Comparison of ENCODE assay signal across 9 mouse cellular contexts in genomic region chr9:43988981-43989860, GRCm38 (mm10). TPM values are rescaled to one million over a fixed set of nuclear protein-coding genes. Genes with fewer than 3 reads are reported as not detected.
DNase-seq lines count a peak whose midpoint lies in the region; ATAC-seq and TF ChIP-seq lines count a peak whose summit lies in the region.
"Had no signal": no experiment of that assay in that cellular context is flagged by ENCODE, and none has a peak within 500 bp of the region (broad histone marks: within the 10 kb centered on the region; RNA-seq: fewer than 3 reads in every experiment).

No protein-coding gene starts in this region.

- peak; percentile 23 for DNase-seq in hindbrain, postnatal 0 days (ENCODE audit: low spot score)
- peak; percentile 26 for DNase-seq in urinary bladder, postnatal 14 days (ENCODE audit: low spot score)
- DNase-seq in urinary bladder, postnatal 4 days (ENCODE audit: low spot score in 2 of 2): no peak
- no peak for DNase-seq in yolk sac, embryonic 10.5 days (ENCODE audit: low spot score)
- no peak for DNase-seq in midbrain, postnatal 0 days (ENCODE audit: low spot score)
- DNase-seq: liver, postnatal 0 days had no signal

- H3K36me3 ChIP-seq in hindbrain, postnatal 0 days (ENCODE audit: insufficient read depth, low read length): no peaks in the 10 kb centered on the region
- no peaks in the 10 kb centered on the region for H3K36me3 ChIP-seq in hindbrain, embryonic 16.5 days (ENCODE audit: control insufficient read depth, insufficient read depth, low read length)
- H3K36me3 ChIP-seq in embryonic facial prominence, embryonic 12.5 days: no peaks in the 10 kb centered on the region
- H3K36me3 ChIP-seq in midbrain, postnatal 0 days (ENCODE audit: insufficient read depth, low read length): no peaks in the 10 kb centered on the region

- H3K27me3 ChIP-seq in hindbrain, postnatal 0 days (ENCODE audit: insufficient read depth, low read length): no peaks in the 10 kb centered on the region
- H3K27me3 ChIP-seq in hindbrain, embryonic 16.5 days (replicated peaks; ENCODE audit: control insufficient read depth, insufficient read depth, low read length): no peaks in the 10 kb centered on the region
- H3K27me3 ChIP-seq in embryonic facial prominence, embryonic 12.5 days: peaks cover under 1% of the 10 kb centered on the region; the same call in 1 of the 2 replicates
- no peaks in the 10 kb centered on the region for H3K27me3 ChIP-seq in midbrain, postnatal 0 days (ENCODE audit: insufficient read depth, low read length)

- WGBS in hindbrain, postnatal 0 days: 42% methylated on average over 13 of the region's 13 CpGs
- WGBS in hindbrain, embryonic 16.5 days: 50% methylated on average over 13 of the region's 13 CpGs
- WGBS in embryonic facial prominence, embryonic 12.5 days: 20% methylated on average over 13 of the region's 13 CpGs
- 47% methylated on average over 13 of the region's 13 CpGs for WGBS in midbrain, postnatal 0 days

- no peak overlapping the region for H3K27ac ChIP-seq in hindbrain, postnatal 0 days
- no peak overlapping the region for H3K27ac ChIP-seq in hindbrain, embryonic 16.5 days (ENCODE audit: low read depth, low read length)
- H3K27ac ChIP-seq in embryonic facial prominence, embryonic 12.5 days: peak overlapping the region; percentile 65
- no peak overlapping the region for H3K27ac ChIP-seq in midbrain, postnatal 0 days (ENCODE audit: low read depth, low read length)

- no peak overlapping the region for H3K4me3 ChIP-seq in hindbrain, postnatal 0 days (ENCODE audit: low read length)
- H3K4me3 ChIP-seq in hindbrain, embryonic 16.5 days (ENCODE audit: low read length): no peak overlapping the region
- H3K4me3 ChIP-seq in embryonic facial prominence, embryonic 12.5 days: no peak overlapping the region
- no peak overlapping the region for H3K4me3 ChIP-seq in midbrain, postnatal 0 days (ENCODE audit: low read depth, low read length)

- H3K4me2 ChIP-seq in hindbrain, postnatal 0 days (ENCODE audit: low read depth, low read length): no peak overlapping the region
- H3K4me2 ChIP-seq in hindbrain, embryonic 16.5 days (ENCODE audit: low read length): no peak overlapping the region
- no peak overlapping the region; the same call in 1 of the 2 replicates for H3K4me2 ChIP-seq in embryonic facial prominence, embryonic 12.5 days (replicated peaks)
- H3K4me2 ChIP-seq in midbrain, postnatal 0 days (ENCODE audit: low read depth, low read length, poor library complexity, severe bottlenecking): no peak overlapping the region

- no peak for ATAC-seq in hindbrain, postnatal 0 days
- no peak for ATAC-seq in hindbrain, embryonic 16.5 days
- no peak for ATAC-seq in embryonic facial prominence, embryonic 12.5 days (ENCODE audit: insufficient number of reproducible peaks, insufficient read depth, low FRiP score, low TSS enrichment)
- no peak for ATAC-seq in midbrain, postnatal 0 days (ENCODE audit: low FRiP score)
- ATAC-seq: forebrain, embryonic 14.5 days; liver, postnatal 0 days had no signal

- H3K9ac ChIP-seq in hindbrain, postnatal 0 days (replicated peaks; ENCODE audit: low read length): no peak overlapping the region
- H3K9ac ChIP-seq in hindbrain, embryonic 16.5 days (ENCODE audit: low read depth, low read length): no peak overlapping the region; the same call in 1 of the 2 replicates
- no peak overlapping the region for H3K9ac ChIP-seq in embryonic facial prominence, embryonic 12.5 days
- no peak overlapping the region for H3K9ac ChIP-seq in midbrain, postnatal 0 days (replicated peaks; ENCODE audit: low read length, poor library complexity, severe bottlenecking)
- H3K9ac ChIP-seq: liver, postnatal 0 days had no signal

- no peak for TF ChIP-seq CTCF in hindbrain, postnatal 0 days (IDR thresholded peaks at IDR 0.05; ENCODE audit: low read depth)
- no peak for TF ChIP-seq CTCF in midbrain, postnatal 0 days (IDR thresholded peaks at IDR 0.05)

- H3K9me3 ChIP-seq in hindbrain, postnatal 0 days (ENCODE audit: low read length): no peaks in the 10 kb centered on the region
- no peaks in the 10 kb centered on the region for H3K9me3 ChIP-seq in hindbrain, embryonic 16.5 days (ENCODE audit: control insufficient read depth, low read length)
- no peaks in the 10 kb centered on the region for H3K9me3 ChIP-seq in embryonic facial prominence, embryonic 12.5 days
- H3K9me3 ChIP-seq in midbrain, postnatal 0 days (ENCODE audit: low read length): no peaks in the 10 kb centered on the region

- 0 out of 2 replicates have a peak, but pooled peaks cover 3% of the 10 kb centered on the region for H3K4me1 ChIP-seq in hindbrain, postnatal 0 days (ENCODE audit: insufficient read depth, low read length)
- H3K4me1 ChIP-seq in hindbrain, embryonic 16.5 days (ENCODE audit: control insufficient read depth, insufficient read depth, low read depth, low read length): 0 out of 2 replicates have a peak, but pooled peaks cover 3% of the 10 kb centered on the region
- peaks cover 40% of the 10 kb centered on the region for H3K4me1 ChIP-seq in embryonic facial prominence, embryonic 12.5 days
- H3K4me1 ChIP-seq in midbrain, postnatal 0 days (ENCODE audit: insufficient read depth, low read length): no peaks in the 10 kb centered on the region

RNA-seq across cellular contexts. Expression of gene Thy1, which starts 54.0 kb away (rescaled TPM):
- 131 and 138 TPM in 2 replicates for total RNA-seq in hindbrain, postnatal 0 days (2014; rRNA removed)
- 49.6 and 51.1 TPM in 2 replicates for polyA plus RNA-seq in hindbrain, postnatal 0 days (2015; fragmentation: Nextera tagmentation; extraction: Ambion mirVana)
- polyA plus RNA-seq in hindbrain, embryonic 16.5 days (2015; fragmentation: Nextera tagmentation; extraction: Ambion mirVana): 10.2 and 18.7 TPM in 2 replicates
- 1.6 and 2.8 TPM in 2 replicates for polyA plus RNA-seq in embryonic facial prominence, embryonic 12.5 days (2016; fragmentation: Nextera tagmentation; extraction: Ambion mirVana)
- total RNA-seq in midbrain, postnatal 0 days (2014; rRNA removed): 52.8 and 98.0 TPM in 2 replicates
- polyA plus RNA-seq in midbrain, postnatal 0 days (2015; fragmentation: Nextera tagmentation; extraction: Ambion mirVana): 24.7 and 28.8 TPM in 2 replicates

Comparison
In these comparisons a context has a peak if more than half of its experiments do, and no peak if none do; other contexts are left out.
1. DNase-seq: peak in hindbrain, postnatal 0 days (single experiment) and urinary bladder, postnatal 14 days (single experiment); none in urinary bladder, postnatal 4 days (0 of 2), yolk sac, embryonic 10.5 days (single experiment) and midbrain, postnatal 0 days (single experiment).